Mouse (Mus musculus) E14TG2a.4 (cell line): ENCODE results near the gene Cemip.

ENCODE experiments used
- H3K27me3 ChIP-seq: 2 replicates; pipeline ENCODE4 v1.6.1; 2014; ENCODE audit warnings: low read length, control low read depth; ENCODE audit not compliant: insufficient read depth
- H3K36me3 ChIP-seq: 2 replicates; pipeline ENCODE4 v1.6.1; 2014; ENCODE audit warnings: low read length, control low read depth; ENCODE audit not compliant: insufficient read depth
- H3K4me1 ChIP-seq: replicated peaks from 2 replicates; pipeline ENCODE4 v1.6.1; 2014; ENCODE audit warnings: low read depth, low read length, control low read depth
- H3K4me3 ChIP-seq: replicated peaks from 2 replicates; pipeline ENCODE4 v1.5.1; 2014; ENCODE audit warnings: mild to moderate bottlenecking, low read length
- H3K9me3 ChIP-seq: 2 replicates; pipeline ENCODE4 v1.6.1; 2014; ENCODE audit warnings: low read length, control low read depth
- CTCF ChIP-seq: conservative IDR thresholded peaks from 2 replicates; pipeline ENCODE4 v1.5.1; 2014; ENCODE audit warnings: low read length
- NANOG ChIP-seq: IDR thresholded peaks from 2 replicates; pipeline ENCODE4 v1.6.1; 2014; ENCODE audit warnings: borderline replicate concordance, low read length, mixed read lengths
- POU5F1 ChIP-seq: IDR thresholded peaks from 2 replicates; pipeline ENCODE4 v1.6.1; 2014; ENCODE audit warnings: low read length, borderline replicate concordance

The Cemip gene

GRCm38 (mm10) chr7:84015050-84015449 is 71.3 kb downstream of the Cemip start:
- Histone ChIP-seq H3K36me3 (no peaks in the 10 kb centered on the region), H3K9me3 (no peaks in the 10 kb centered on the region), H3K4me3 (no peak overlapping the region), H3K27me3 (no peaks in the 10 kb centered on the region; the same call in 1 of the 2 replicates), H3K4me1 (no peaks in the 10 kb centered on the region)
- TF ChIP-seq NANOG = no peak

- Histone ChIP-seq H3K4me3 (no peak overlapping the region), H3K9me3 (no peaks in the 10 kb centered on the region), H3K4me1 (no peaks in the 10 kb centered on the region), H3K27me3 (no peaks in the 10 kb centered on the region; the same call in 1 of the 2 replicates), H3K36me3 (no peaks in the 10 kb centered on the region)
- TF ChIP-seq POU5F1 = no peak
- no peak for TF ChIP-seq CTCF
- TF ChIP-seq NANOG = no peak
These were observed 72.6 kb downstream of the Cemip start for GRCm38 (mm10) chr7:84013656-84014055.

- Histone ChIP-seq H3K27me3 (no peaks in the 10 kb centered on the region), H3K4me1 (peaks cover 36% of the 10 kb centered on the region), H3K9me3 (no peaks in the 10 kb centered on the region), H3K4me3 (no peak overlapping the region), H3K36me3 (no peaks in the 10 kb centered on the region)
- TF ChIP-seq POU5F1 = no peak
- TF ChIP-seq NANOG = no peak
- no peak for TF ChIP-seq CTCF
These were observed 81.9 kb downstream of the Cemip start for GRCm38 (mm10) chr7:84004357-84004756.

GRCm38 (mm10) chr7:84001516-84001915 is 84.8 kb downstream of the Cemip start:
- TF ChIP-seq POU5F1 (no peak; the same call in 1 of the 2 replicates), CTCF (no peak), NANOG (no peak)
- Histone ChIP-seq H3K9me3 (no peaks in the 10 kb centered on the region), H3K36me3 (no peaks in the 10 kb centered on the region), H3K27me3 (no peaks in the 10 kb centered on the region), H3K4me1 (peaks cover 36% of the 10 kb centered on the region), H3K4me3 (no peak overlapping the region)

GRCm38 (mm10) chr7:84000671-84001070 is 85.6 kb downstream of the Cemip start:
- H3K4me1 ChIP-seq = peaks cover 39% of the 10 kb centered on the region
- no peak overlapping the region for H3K4me3 ChIP-seq
- H3K27me3 ChIP-seq = no peaks in the 10 kb centered on the region
- TF ChIP-seq POU5F1 (no peak), CTCF (no peak), NANOG (no peak)
- no peaks in the 10 kb centered on the region for H3K36me3 ChIP-seq
- H3K9me3 ChIP-seq = no peaks in the 10 kb centered on the region

GRCm38 (mm10) chr7:83999647-84000046 is 86.7 kb downstream of the Cemip start:
- Histone ChIP-seq H3K4me3 (no peak overlapping the region), H3K4me1 (peaks cover 47% of the 10 kb centered on the region), H3K36me3 (no peaks in the 10 kb centered on the region), H3K27me3 (no peaks in the 10 kb centered on the region), H3K9me3 (no peaks in the 10 kb centered on the region)
- no peak for TF ChIP-seq POU5F1
- no peak for TF ChIP-seq CTCF
- TF ChIP-seq NANOG = no peak

GRCm38 (mm10) chr7:83994348-83994747 is 92.0 kb downstream of the Cemip start:
- H3K27me3 ChIP-seq = no peaks in the 10 kb centered on the region
- H3K4me1 ChIP-seq = peaks cover 16% of the 10 kb centered on the region
- TF ChIP-seq POU5F1 = no peak
- TF ChIP-seq NANOG = no peak
- no peak for TF ChIP-seq CTCF
- H3K9me3 ChIP-seq = no peaks in the 10 kb centered on the region
- H3K36me3 ChIP-seq = no peaks in the 10 kb centered on the region
- H3K4me3 ChIP-seq = no peak overlapping the region

GRCm38 (mm10) chr7:83989294-83989693 is 97.0 kb downstream of the Cemip start:
- TF ChIP-seq NANOG (no peak), POU5F1 (no peak), CTCF (no peak)
- Histone ChIP-seq H3K27me3 (0 out of 2 replicates have a peak, but pooled peaks cover 2% of the 10 kb centered on the region), H3K4me1 (peaks cover 1% of the 10 kb centered on the region), H3K4me3 (no peak overlapping the region), H3K36me3 (no peaks in the 10 kb centered on the region), H3K9me3 (no peaks in the 10 kb centered on the region)

- Histone ChIP-seq H3K4me3 (no peak overlapping the region), H3K9me3 (no peaks in the 10 kb centered on the region), H3K36me3 (no peaks in the 10 kb centered on the region), H3K4me1 (no peaks in the 10 kb centered on the region; the same call in 1 of the 2 replicates), H3K27me3 (0 out of 2 replicates have a peak, but pooled peaks cover 2% of the 10 kb centered on the region)
- TF ChIP-seq NANOG = no peak
- TF ChIP-seq POU5F1 = no peak
- no peak for TF ChIP-seq CTCF
These were observed 100.6 kb downstream of the Cemip start for GRCm38 (mm10) chr7:83985751-83986150.
